Mouse (Mus musculus) embryonic facial prominence, embryonic 14.5 days (tissue): ENCODE data around the gene Plekhm1. TPM values are rescaled to one million over a fixed set of nuclear protein-coding genes. Genes with fewer than 3 reads are reported as not detected.

Source experiments
- ATAC-seq: fragments of 200-750 bp; cut with Nextera tagmentation; 2 replicates; pipeline ENCODE4 v1.8.0; 2017; ENCODE audit warnings: low read depth, moderate number of reproducible peaks, moderate TSS enrichment
- DNase-seq: peaks from one replicate; pipeline ENCODE4 v3.0.0-alpha.2; 2015; ENCODE audit warnings: low spot score
- H3K27ac ChIP-seq: fragments of 300-500 bp; sonication (generic); replicated peaks from 2 replicates; pipeline ENCODE4 v1.5.1; 2014; ENCODE audit warnings: low read depth, mild to moderate bottlenecking, low read length, moderate library complexity
- H3K27me3 ChIP-seq: fragments of 300-500 bp; sonication (generic); replicated peaks from 2 replicates; pipeline ENCODE4 v1.6.1; 2014; ENCODE audit warnings: low read length; ENCODE audit not compliant: control insufficient read depth, insufficient read depth
- H3K36me3 ChIP-seq: fragments of 300-500 bp; sonication (generic); 2 replicates; pipeline ENCODE4 v1.6.1; 2014; ENCODE audit warnings: low read length, mixed read lengths; ENCODE audit not compliant: control insufficient read depth, insufficient read depth
- H3K4me1 ChIP-seq: fragments of 300-500 bp; sonication (generic); 2 replicates; pipeline ENCODE4 v1.6.1; 2014; ENCODE audit warnings: antibody characterized with exemption, low read length; ENCODE audit not compliant: control insufficient read depth, insufficient read depth
- H3K4me2 ChIP-seq: fragments of 300-500 bp; sonication (generic); 2 replicates; pipeline ENCODE4 v1.6.1; 2014; ENCODE audit warnings: low read depth, mild to moderate bottlenecking, low read length, moderate library complexity, mixed read lengths
- H3K4me3 ChIP-seq: fragments of 300-500 bp; sonication (generic); 2 replicates; pipeline ENCODE4 v1.5.1; 2014; ENCODE audit warnings: low read depth, mild to moderate bottlenecking, low read length
- H3K9ac ChIP-seq: fragments of 300-500 bp; sonication (generic); 2 replicates; pipeline ENCODE4 v1.6.1; 2014; ENCODE audit warnings: low read depth, mild to moderate bottlenecking, low read length, moderate library complexity, mixed read lengths
- H3K9me3 ChIP-seq: fragments of 300-500 bp; sonication (generic); 2 replicates; pipeline ENCODE4 v1.6.1; 2016; ENCODE audit warnings: low read length; ENCODE audit not compliant: control insufficient read depth
- WGBS: fragments of 180-500 bp; shearing (Covaris S2); extraction: QIAGEN DNeasy Blood & Tissue Kit; methylation state at CpG from one replicate; pipeline ENCODE4 v1.1.7; 2014; 5-methylcytosine and 5-hydroxymethylcytosine counted together
- polyA plus RNA-seq: library from polyadenylated mRNA; unstranded; fragments of >200 nt; fragmentation: Nextera tagmentation; extraction: Ambion mirVana; gene quantifications from 2 replicates; pipeline ENCODE4 v1.2.1, GENCODE M21; 2014

Gene Plekhm1
- polyA plus RNA-seq, 1 experiment from 2014 or later: 8.1 TPM

DNA sequence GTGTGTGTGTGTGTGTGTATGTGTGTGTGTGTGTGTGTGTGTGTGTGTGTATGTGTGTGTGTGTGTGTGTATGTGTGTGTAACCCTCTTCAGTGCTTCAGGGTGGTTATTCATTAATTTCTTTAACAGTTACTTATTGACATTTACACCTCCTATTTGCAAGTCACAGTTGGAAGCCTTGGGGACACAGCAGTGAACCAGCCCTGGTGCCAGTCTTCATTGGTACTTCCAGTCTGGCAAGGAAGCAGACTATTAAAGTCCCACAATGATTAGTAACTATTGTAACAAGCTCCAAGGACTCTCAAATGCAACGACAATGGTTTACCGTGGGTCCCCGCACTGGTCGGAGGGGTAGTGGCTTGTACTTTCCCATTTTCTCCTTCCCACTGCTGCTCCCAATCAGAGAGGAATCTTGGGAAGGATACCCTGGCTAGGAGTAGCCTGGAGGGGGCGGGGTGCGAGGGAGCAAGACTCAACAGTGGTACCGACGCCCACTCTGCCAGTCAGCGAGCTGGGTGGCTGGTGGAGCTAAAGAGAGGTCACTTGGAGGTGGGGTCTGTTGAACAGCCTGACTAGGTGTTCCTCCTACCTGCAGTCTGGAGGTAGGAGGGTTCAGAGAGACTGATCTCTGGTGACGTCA lies 97.6 kb downstream of the Plekhm1 start:
- H3K27ac ChIP-seq: no peak overlapping the region
- DNase-seq (no peak), ATAC-seq (no peak)
- H3K36me3 ChIP-seq: no peaks in the 10 kb centered on the region
- H3K9ac ChIP-seq: no peak overlapping the region
- no peaks in the 10 kb centered on the region for H3K9me3 ChIP-seq
- no peak overlapping the region for H3K4me3 ChIP-seq
- H3K4me1 ChIP-seq: peaks cover 12% of the 10 kb centered on the region
- WGBS: 77% methylated on average over 10 of the region's 10 CpGs
- H3K27me3 ChIP-seq: no peaks in the 10 kb centered on the region
- H3K4me2 ChIP-seq: no peak overlapping the region

Other genes with a start within 250 kb of the Plekhm1 start
- gene Fmnl1, start 241.6 kb downstream of the Plekhm1 start, polyA plus RNA-seq: 3.3 and 3.5 TPM in 2 replicates
- gene 1700023F06Rik, start 204.1 kb downstream of the Plekhm1 start, polyA plus RNA-seq: 1.0 and 1.6 TPM in 2 replicates
- not detected in 2 replicates for gene Spata32, start 194.3 kb downstream of the Plekhm1 start, polyA plus RNA-seq
- 4.6 and 5.1 TPM in 2 replicates for gene Map3k14, start 145.2 kb downstream of the Plekhm1 start, polyA plus RNA-seq
- gene Arhgap27, start 49.0 kb downstream of the Plekhm1 start, polyA plus RNA-seq: 8.6 and 9.4 TPM in 2 replicates
- not detected in 2 replicates for gene Lrrc37a, start 91.9 kb upstream of the Plekhm1 start, polyA plus RNA-seq
- gene Gm884, start 208.5 kb upstream of the Plekhm1 start, polyA plus RNA-seq: not detected in 2 replicates
- not detected in 2 replicates for gene Lyzl6, start 226.2 kb upstream of the Plekhm1 start, polyA plus RNA-seq
- not detected in 2 replicates for gene Rprml, start 236.9 kb upstream of the Plekhm1 start, polyA plus RNA-seq